Mouse (Mus musculus): ENCODE measurements around the gene Cep78. TPM values are rescaled to one million over a fixed set of nuclear protein-coding genes. Genes with fewer than 3 reads are reported as not detected.
"Not testable (repeated sequence)": the region's sequence is repeated elsewhere in the genome, so short reads cannot be mapped to it uniquely, and the experiment has no call there.

The Cep78 gene
- total RNA-seq (2021) = 10 to 100 TPM; 12.8 to 13.6 TPM

- peak; percentile 89 to 94 for DNase-seq (ENCODE audit: extremely low spot score in 1 of 2, low spot score in 2 of 2)
- intact Hi-C loops (cut with DNase I) = no loop called here
Observed at GRCm38 (mm10) chr19:15984449-15985171, at the start of gene Cep78. Gene Cep78 (minus strand): TSS chr19:15984989.

DNA sequence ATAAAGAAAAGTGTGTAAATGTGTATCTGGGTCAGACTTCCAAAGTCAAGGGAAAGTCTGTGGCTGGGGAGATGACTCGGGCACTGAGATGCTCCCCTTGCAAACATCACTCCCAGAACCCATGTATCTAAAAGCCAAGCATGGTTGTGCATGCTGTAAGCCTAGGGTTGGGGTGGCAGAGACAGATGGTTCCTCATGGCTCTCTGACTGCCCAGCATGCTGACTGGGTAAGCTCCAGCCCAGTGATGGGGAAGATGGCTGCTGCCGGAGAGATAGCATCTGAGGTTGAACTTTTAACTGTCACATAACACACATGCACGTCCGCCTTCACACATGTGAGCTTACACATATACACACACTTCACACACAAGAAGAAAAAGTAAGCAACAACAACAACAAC lies 46.5 kb upstream of the Cep78 start:
- DNase-seq (ENCODE audit: extremely low spot score in 1 of 2, low spot score in 2 of 2) = no peak
- intact Hi-C loops (cut with DNase I) = no loop called here

GRCm38 (mm10) chr19:16029253-16029771 lies 44.5 kb upstream of the Cep78 start:
- DNase-seq (ENCODE audit: extremely low spot score in 1 of 2, low spot score in 2 of 2); intact Hi-C loops (cut with DNase I): not testable (repeated sequence)

- DNase-seq (ENCODE audit: extremely low spot score in 1 of 2, low spot score in 2 of 2) = no peak
- intact Hi-C loops (cut with DNase I) = no loop called here
Observed at GRCm38 (mm10) chr19:16028746-16029252, 44.0 kb upstream of the Cep78 start.

- DNase-seq (ENCODE audit: extremely low spot score in 1 of 2, low spot score in 2 of 2) = no peak
- intact Hi-C loops (cut with DNase I) = no loop called here
Observed at GRCm38 (mm10) chr19:16027876-16028670, 43.3 kb upstream of the Cep78 start.

- intact Hi-C loops (cut with DNase I) = no loop called here
Observed at GRCm38 (mm10) chr19:16026276-16026675, 41.5 kb upstream of the Cep78 start.

DNA sequence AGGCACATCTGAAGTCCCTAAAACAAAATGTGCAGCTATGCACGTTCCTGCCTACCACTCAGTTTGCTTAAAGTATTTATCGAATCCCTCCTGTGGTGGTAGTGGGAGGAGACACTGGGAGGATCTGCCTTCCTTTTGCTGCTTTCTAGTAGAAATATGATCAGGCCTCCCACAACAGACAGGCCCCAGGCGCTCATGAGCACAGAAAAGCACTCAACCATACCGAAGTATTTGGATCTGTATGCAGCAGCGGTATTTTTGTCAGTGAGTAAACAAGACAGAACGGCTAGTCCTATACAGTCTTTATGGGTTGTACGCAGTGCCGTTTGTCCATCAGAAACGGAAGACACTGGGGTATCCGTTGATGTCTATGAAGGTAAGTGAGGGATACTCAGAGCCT lies 37.4 kb upstream of the Cep78 start:
- no peak for DNase-seq (ENCODE audit: extremely low spot score in 1 of 2, low spot score in 2 of 2)
- intact Hi-C loops (cut with DNase I) = no loop called here

More at GRCm38 (mm10) chr19:16026276-16026675, 41.5 kb upstream of the Cep78 start:
- no peak for DNase-seq (ENCODE audit: extremely low spot score in 1 of 2, low spot score in 2 of 2)

DNA sequence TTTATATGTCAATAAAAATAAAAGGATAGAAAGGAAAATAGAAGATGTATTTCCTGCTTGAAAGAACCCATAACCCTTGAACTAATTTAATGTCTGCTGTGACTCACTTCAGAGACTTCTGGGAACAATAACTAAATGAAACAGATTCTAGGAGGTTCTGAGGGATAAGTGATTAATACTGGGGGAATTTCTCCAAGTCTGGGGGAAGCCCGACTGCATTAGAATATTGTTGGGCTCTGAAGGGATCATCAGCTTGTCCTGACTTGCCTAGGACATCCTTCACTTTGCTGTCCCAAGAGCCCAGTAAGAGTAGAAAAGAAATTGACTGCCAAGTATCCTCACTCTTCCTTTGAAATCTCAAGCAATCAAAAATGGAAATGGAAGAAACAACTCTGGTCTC lies 31.4 kb upstream of the Cep78 start:
- DNase-seq (ENCODE audit: extremely low spot score in 1 of 2, low spot score in 2 of 2) = no peak
- intact Hi-C loops (cut with DNase I) = no loop called here

DNA sequence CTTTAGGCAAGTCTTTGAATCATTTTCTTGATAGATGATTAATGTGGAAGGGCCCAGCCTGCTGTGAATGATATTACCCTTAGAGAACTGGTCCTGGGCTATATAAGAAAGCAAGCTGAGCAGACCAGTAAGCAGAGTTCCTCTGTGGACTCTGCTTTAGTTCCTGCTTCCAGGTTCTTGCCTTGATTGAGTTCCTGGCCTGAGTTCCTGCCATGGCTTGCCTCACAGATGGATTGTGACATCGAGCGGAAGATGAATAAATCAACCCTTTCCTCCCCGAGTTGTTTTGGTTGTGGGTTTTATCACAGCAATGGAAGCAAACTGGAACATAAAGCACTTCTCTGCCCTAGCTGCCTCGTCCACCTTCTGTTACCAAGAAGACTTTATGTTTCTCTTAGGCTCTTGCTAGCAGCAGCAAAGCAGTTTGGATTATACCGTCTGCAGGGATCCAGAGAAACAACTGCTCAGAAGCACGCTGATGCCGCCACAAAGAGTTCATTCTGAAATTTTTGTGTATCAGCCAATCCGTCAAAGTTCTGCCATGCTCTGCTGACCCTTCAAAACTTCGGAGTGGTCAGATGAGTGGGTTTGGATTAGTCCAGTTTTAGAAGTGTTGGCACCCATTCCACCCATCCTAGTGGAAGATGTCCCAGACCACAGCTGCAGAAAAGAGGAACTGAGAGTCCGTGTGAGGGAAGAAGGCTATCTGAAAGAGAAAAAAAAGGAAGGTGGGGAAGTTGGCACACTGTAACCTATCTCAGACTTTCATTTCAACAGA lies 30.6 kb upstream of the Cep78 start:
- intact Hi-C loops (cut with DNase I) = no loop called here
- DNase-seq (ENCODE audit: extremely low spot score in 1 of 2, low spot score in 2 of 2) = no peak

GRCm38 (mm10) chr19:16009746-16010337 lies 25.1 kb upstream of the Cep78 start:
- DNase-seq (ENCODE audit: extremely low spot score in 1 of 2, low spot score in 2 of 2) = no peak
- intact Hi-C loops (cut with DNase I) = no loop called here

- DNase-seq (ENCODE audit: extremely low spot score in 1 of 2, low spot score in 2 of 2) = no peak
- intact Hi-C loops (cut with DNase I) = no loop called here
Observed at GRCm38 (mm10) chr19:16009111-16009510, 24.3 kb upstream of the Cep78 start.

- intact Hi-C loops (cut with DNase I) = no loop called here
- DNase-seq (ENCODE audit: extremely low spot score in 1 of 2, low spot score in 2 of 2) = peak in 1 of 2 experiments; percentile 12
Observed at GRCm38 (mm10) chr19:16007131-16007530, 22.3 kb upstream of the Cep78 start.

GRCm38 (mm10) chr19:15998157-15998556 lies 13.4 kb upstream of the Cep78 start:
- intact Hi-C loops (cut with DNase I) = no loop called here
- peak; percentile 58 to 79 for DNase-seq (ENCODE audit: extremely low spot score in 1 of 2, low spot score in 2 of 2)

GRCm38 (mm10) chr19:15996901-15997564 lies 12.2 kb upstream of the Cep78 start:
- DNase-seq (ENCODE audit: extremely low spot score in 1 of 2, low spot score in 2 of 2) = peak; percentile 68 to 72
- intact Hi-C loops (cut with DNase I) = no loop called here

GRCm38 (mm10) chr19:15990102-15990501 lies 5.3 kb upstream of the Cep78 start:
- intact Hi-C loops (cut with DNase I) = no loop called here
- no peak for DNase-seq (ENCODE audit: extremely low spot score in 1 of 2, low spot score in 2 of 2)

GRCm38 (mm10) chr19:15985172-15985713 lies 454 bp upstream of the Cep78 start:
- intact Hi-C loops (cut with DNase I) = no loop called here
- DNase-seq (ENCODE audit: extremely low spot score in 1 of 2, low spot score in 2 of 2) = no peak

DNA sequence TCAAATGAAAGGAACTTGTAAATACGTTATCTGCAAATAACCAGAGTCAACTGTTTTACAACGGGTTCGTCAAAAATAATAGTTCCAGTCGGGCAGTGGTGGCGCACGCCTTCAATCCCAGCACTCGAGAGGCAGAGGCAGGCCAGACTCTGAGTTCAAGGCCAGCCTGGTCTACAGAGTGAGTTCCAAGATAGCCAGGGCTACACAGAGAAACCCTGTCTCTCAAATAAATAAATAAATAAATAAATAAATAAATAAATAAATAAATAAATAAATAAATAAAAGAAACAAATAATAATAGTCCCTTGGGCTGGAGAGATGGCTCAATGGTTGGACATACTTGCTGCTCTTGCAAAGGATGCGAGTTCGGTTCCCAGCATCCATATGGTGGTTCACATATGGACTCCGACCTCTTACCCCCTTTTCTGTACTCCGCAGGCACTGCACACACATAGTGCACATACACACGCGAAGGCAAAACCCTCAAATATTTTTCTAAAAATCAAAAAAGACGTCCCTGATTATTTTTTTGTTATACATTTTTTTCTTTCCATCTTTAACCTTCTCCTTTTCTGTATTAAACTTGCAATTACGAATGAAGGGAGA lies 947 bp downstream of the Cep78 start:
- no peak for DNase-seq (ENCODE audit: extremely low spot score in 1 of 2, low spot score in 2 of 2)
- intact Hi-C loops (cut with DNase I) = no loop called here
